8 mouse cellular contexts compared by ENCODE assay signal in genomic region chr17:31330622-31331021, GRCm38 (mm10). TPM values are rescaled to one million over a fixed set of nuclear protein-coding genes. Genes with fewer than 3 reads are reported as not detected.
DNase-seq lines count a peak whose midpoint lies in the region; ATAC-seq and TF ChIP-seq lines count a peak whose summit lies in the region.

No protein-coding gene starts in this region.

- no peak overlapping the region for H3K4me3 ChIP-seq in heart, embryonic 10.5 days
- no peak overlapping the region for H3K4me3 ChIP-seq in forebrain, postnatal 0 days (ENCODE audit: low read depth, low read length)
- H3K4me3 ChIP-seq in testis, adult 2 months (ENCODE audit: control insufficient read depth, low read depth, low read length), result no peak overlapping the region

- peak; percentile 89 for TF ChIP-seq CTCF in forebrain, postnatal 0 days (IDR thresholded peaks at IDR 0.05; ENCODE audit: low read depth)
- TF ChIP-seq CTCF in testis, adult 2 months (IDR thresholded peaks at IDR 0.05; ENCODE audit: control insufficient read depth, insufficient read depth, insufficient replicate concordance, low read depth, low read length), result peak; percentile 77

- no peak overlapping the region for H3K4me2 ChIP-seq in forebrain, postnatal 0 days (ENCODE audit: low read depth)

- TF ChIP-seq POLR2A in testis, adult 2 months (IDR thresholded peaks at IDR 0.05; ENCODE audit: control insufficient read depth, low read depth, low read length), result no peak

- no peak overlapping the region for H3K27ac ChIP-seq in heart, embryonic 10.5 days
- H3K27ac ChIP-seq in forebrain, postnatal 0 days (ENCODE audit: low read depth, low read length), result no peak overlapping the region
- no peak overlapping the region for H3K27ac ChIP-seq in testis, adult 2 months (ENCODE audit: control insufficient read depth, insufficient read depth, low read depth, low read length)

- H3K27me3 ChIP-seq in heart, embryonic 10.5 days (ENCODE audit: insufficient read depth, poor library complexity, severe bottlenecking), result 0 out of 2 replicates have a peak, but pooled peaks cover 3% of the 10 kb centered on the region
- no peaks in the 10 kb centered on the region for H3K27me3 ChIP-seq in forebrain, postnatal 0 days (ENCODE audit: insufficient read depth, low read length)
- no peaks in the 10 kb centered on the region for H3K27me3 ChIP-seq in testis, adult 2 months (ENCODE audit: control insufficient read depth, insufficient read depth, low read length)

- no peaks in the 10 kb centered on the region for H3K9me3 ChIP-seq in heart, embryonic 10.5 days
- no peaks in the 10 kb centered on the region for H3K9me3 ChIP-seq in forebrain, postnatal 0 days (ENCODE audit: low read length)

- ATAC-seq in forebrain, postnatal 0 days, result peak; percentile 37
- ATAC-seq in megakaryocyte progenitor cell, adult 5-6 weeks (replicated peaks; ENCODE audit: poor library complexity), result peak; percentile 83

- DNase-seq in heart, adult 8-10 months (ENCODE audit: low spot score), result peak; percentile 38
- no peak for DNase-seq in heart, embryonic 10.5 days (ENCODE audit: low spot score)
- peak; percentile 49 to 51 for DNase-seq in CD8-positive naive resting alpha-beta T cell, adult 2 months (ENCODE audit: low read depth in 2 of 2, low spot score in 2 of 2)
- DNase-seq in brain, adult 2 months (ENCODE audit: low read depth, low spot score), result peak; percentile 71
- DNase-seq in forebrain, postnatal 0 days, result peak; percentile 79
- DNase-seq in kidney, postnatal 4 days, result peak; percentile 85 to 87

- no peaks in the 10 kb centered on the region for H3K36me3 ChIP-seq in heart, embryonic 10.5 days
- no peaks in the 10 kb centered on the region; the same call in 1 of the 2 replicates for H3K36me3 ChIP-seq in forebrain, postnatal 0 days (ENCODE audit: insufficient read depth)
- no peaks in the 10 kb centered on the region for H3K36me3 ChIP-seq in testis, adult 2 months (ENCODE audit: control insufficient read depth, insufficient read depth, low read length)

- peaks cover 7% of the 10 kb centered on the region for H3K4me1 ChIP-seq in heart, embryonic 10.5 days
- H3K4me1 ChIP-seq in forebrain, postnatal 0 days (ENCODE audit: insufficient read depth), result no peaks in the 10 kb centered on the region
- H3K4me1 ChIP-seq in testis, adult 2 months (ENCODE audit: control insufficient read depth, insufficient read depth, low read length), result no peaks in the 10 kb centered on the region

- 40% methylated on average over 4 of the region's 4 CpGs for WGBS in heart, embryonic 10.5 days
- WGBS in forebrain, postnatal 0 days, result 35% methylated on average over 4 of the region's 4 CpGs

- H3K9ac ChIP-seq in forebrain, postnatal 0 days, result no peak overlapping the region

RNA-seq across cellular contexts. Expression of gene Slc37a1, which starts 44.0 kb away (rescaled TPM):
- 10 to 100 TPM in 2 of 4 experiments, 1 to 10 TPM in 2; 7.9 to 11.9 (median 10.0) TPM for total RNA-seq in heart, adult 8-10 months (2022)
- 3.9 and 4.8 TPM in 2 replicates for polyA plus RNA-seq in heart, embryonic 10.5 days (2016; fragmentation: Nextera tagmentation; extraction: Ambion mirVana)
- total RNA-seq in forebrain, postnatal 0 days (2014; rRNA removed), result 10.0 and 15.3 TPM in 2 replicates
- 4.7 and 6.7 TPM in 2 replicates for polyA plus RNA-seq in forebrain, postnatal 0 days (2015; fragmentation: Nextera tagmentation; extraction: Ambion mirVana)
- total RNA-seq in megakaryocyte progenitor cell, adult 5-6 weeks (2015), result 9.8 TPM in 2 replicates
- 6.2 and 8.3 TPM in 2 replicates for total RNA-seq in megakaryocyte progenitor cell, adult 5-6 weeks (2017)
- 7.2 and 7.7 TPM in 2 replicates for polyA plus RNA-seq in testis, adult 2 months (2012; rRNA removed)

RNA-seq across cellular contexts. Expression of gene Rsph1, which starts 53.4 kb away (rescaled TPM):
- 1 to 10 TPM in 2 of 4 experiments, under 1 TPM in 2; 0.59 to 1.3 (median 0.91) TPM for total RNA-seq in heart, adult 8-10 months (2022)
- 1.8 and 2.4 TPM in 2 replicates for polyA plus RNA-seq in heart, embryonic 10.5 days (2016; fragmentation: Nextera tagmentation; extraction: Ambion mirVana)
- 2.8 and 6.0 TPM in 2 replicates for total RNA-seq in forebrain, postnatal 0 days (2014; rRNA removed)
- 6.9 and 11.3 TPM in 2 replicates for polyA plus RNA-seq in forebrain, postnatal 0 days (2015; fragmentation: Nextera tagmentation; extraction: Ambion mirVana)
- total RNA-seq in megakaryocyte progenitor cell, adult 5-6 weeks (2015), result 0.72 and 1.4 TPM in 2 replicates
- total RNA-seq in megakaryocyte progenitor cell, adult 5-6 weeks (2017), result 1.8 and 3.0 TPM in 2 replicates
- polyA plus RNA-seq in testis, adult 2 months (2012; rRNA removed), result 550 and 601 TPM in 2 replicates

RNA-seq across cellular contexts. Expression of gene Pde9a, which starts 55.4 kb away (rescaled TPM):
- total RNA-seq in heart, adult 8-10 months (2022), result 1 to 10 TPM; 3.1 to 5.5 (median 4.2) TPM
- 5.9 and 14.4 TPM in 2 replicates for polyA plus RNA-seq in heart, embryonic 10.5 days (2016; fragmentation: Nextera tagmentation; extraction: Ambion mirVana)
- total RNA-seq in forebrain, postnatal 0 days (2014; rRNA removed), result 40.4 and 43.9 TPM in 2 replicates
- 35.5 and 43.6 TPM in 2 replicates for polyA plus RNA-seq in forebrain, postnatal 0 days (2015; fragmentation: Nextera tagmentation; extraction: Ambion mirVana)
- total RNA-seq in megakaryocyte progenitor cell, adult 5-6 weeks (2015), result 0.79 TPM in 1 of 2 replicates, not detected in the other
- 1.5 TPM in 1 of 2 replicates, not detected in the other for total RNA-seq in megakaryocyte progenitor cell, adult 5-6 weeks (2017)
- 3.8 and 6.4 TPM in 2 replicates for polyA plus RNA-seq in testis, adult 2 months (2012; rRNA removed)
